Mouse (Mus musculus): Measurements from ENCODE around the gene Map2k1.
A peak's percentile ranks its signal among the peaks of the same experiment; 100 is the strongest.
"Not testable (repeated sequence)": the region's sequence is repeated elsewhere in the genome, so short reads cannot be mapped to it uniquely, and the experiment has no call there.

Map2k1 gene

GRCm38 (mm10) chr9:64253021-64253904, at the start of gene Map2k1:
Map2k1 (minus strand) TSS chr9:64253631.
- DNase-seq (ENCODE audit: low spot score in 2 of 2): peak; percentile 100

DNA sequence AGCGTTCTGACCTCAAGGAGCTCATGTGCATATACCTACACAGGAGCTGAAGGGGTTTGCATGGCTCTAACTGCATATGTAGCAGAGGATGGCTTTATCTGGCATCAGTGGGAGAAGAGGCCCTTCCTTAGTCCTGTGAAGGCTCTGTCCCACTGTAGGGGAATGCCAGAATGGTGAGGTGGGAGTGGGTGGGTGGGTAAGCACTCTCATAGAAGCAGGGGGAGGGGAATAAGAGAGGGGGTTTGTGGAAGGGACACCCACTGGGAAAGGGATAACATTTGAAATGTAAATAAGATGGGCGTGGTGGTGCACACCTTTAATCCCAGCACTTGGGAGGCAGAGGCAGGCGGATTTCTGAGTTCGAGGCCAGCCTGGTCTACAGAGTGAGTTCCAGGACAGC, 49.7 kb upstream of the Map2k1 start:
- not testable (repeated sequence) for DNase-seq (ENCODE audit: low spot score in 2 of 2)

- no peak for DNase-seq (ENCODE audit: low spot score in 2 of 2)
Measured at GRCm38 (mm10) chr9:64282404-64282987, 29.1 kb upstream of the Map2k1 start.

- DNase-seq (ENCODE audit: low spot score in 2 of 2): no peak
Measured at GRCm38 (mm10) chr9:64281781-64282178, 28.3 kb upstream of the Map2k1 start.

DNA sequence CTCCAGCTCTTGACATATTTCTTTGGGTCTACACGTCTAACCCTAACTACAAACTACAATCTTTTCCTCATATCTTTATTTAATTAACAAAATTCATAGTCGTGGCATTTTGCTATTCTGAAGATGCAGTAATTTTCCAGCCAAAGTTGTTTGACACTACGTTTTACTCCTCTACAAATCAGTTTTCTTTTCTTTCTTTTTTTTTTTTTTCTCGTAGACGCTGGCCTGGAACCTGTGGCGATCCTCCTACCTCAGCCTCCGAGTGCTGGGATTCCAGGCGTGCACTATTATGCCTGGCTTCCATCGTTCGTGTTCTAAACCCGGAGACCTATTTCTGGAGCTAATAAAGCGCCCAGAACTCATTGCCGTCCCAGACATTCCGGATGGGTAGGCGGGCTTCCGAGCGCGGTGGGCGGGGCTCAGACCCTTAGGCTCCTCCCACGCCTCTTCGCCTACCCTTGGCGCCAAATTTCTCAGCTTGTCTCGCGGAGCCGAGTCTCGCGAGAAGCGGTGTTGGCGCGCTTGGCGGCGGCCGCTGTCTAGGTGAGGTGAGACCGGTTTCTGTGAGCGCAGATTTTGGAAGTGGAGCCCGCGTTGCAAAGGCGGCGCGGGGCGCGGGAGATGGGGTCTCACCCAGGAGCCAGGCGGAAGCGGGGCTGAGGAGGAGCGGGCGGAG, 27.8 kb upstream of the Map2k1 start, which contains the start of gene Tipin:
TSS of gene Tipin (plus strand) at position 477 of the 676 bp plus-strand sequence.
- DNase-seq (ENCODE audit: low spot score in 2 of 2): peak; percentile 96 to 98

- DNase-seq (ENCODE audit: low spot score in 2 of 2): no peak
Measured at GRCm38 (mm10) chr9:64278665-64279310, 25.4 kb upstream of the Map2k1 start.

DNA sequence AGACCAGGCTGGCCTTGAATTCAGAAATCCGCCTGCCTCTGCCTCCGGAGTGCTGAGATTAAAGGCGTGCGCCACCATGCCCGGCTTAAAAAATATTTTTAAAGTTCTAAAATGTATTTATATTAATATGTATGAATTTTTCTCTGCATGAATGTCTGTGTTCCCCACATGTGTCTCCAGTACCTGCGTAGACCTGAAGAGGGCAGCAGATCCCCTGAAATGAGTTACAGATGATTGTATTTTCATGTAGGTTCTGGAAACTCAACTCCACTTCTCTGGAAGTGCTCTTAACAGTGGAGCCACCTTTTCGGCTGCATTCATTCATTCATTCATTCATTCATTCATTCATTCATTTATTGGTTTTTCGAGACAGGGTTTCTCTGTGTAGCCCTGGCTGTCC, 24.3 kb upstream of the Map2k1 start:
- DNase-seq (ENCODE audit: low spot score in 2 of 2): peak; percentile 75 to 89

GRCm38 (mm10) chr9:64274919-64275318, 21.5 kb upstream of the Map2k1 start:
- no peak for DNase-seq (ENCODE audit: low spot score in 2 of 2)

DNA sequence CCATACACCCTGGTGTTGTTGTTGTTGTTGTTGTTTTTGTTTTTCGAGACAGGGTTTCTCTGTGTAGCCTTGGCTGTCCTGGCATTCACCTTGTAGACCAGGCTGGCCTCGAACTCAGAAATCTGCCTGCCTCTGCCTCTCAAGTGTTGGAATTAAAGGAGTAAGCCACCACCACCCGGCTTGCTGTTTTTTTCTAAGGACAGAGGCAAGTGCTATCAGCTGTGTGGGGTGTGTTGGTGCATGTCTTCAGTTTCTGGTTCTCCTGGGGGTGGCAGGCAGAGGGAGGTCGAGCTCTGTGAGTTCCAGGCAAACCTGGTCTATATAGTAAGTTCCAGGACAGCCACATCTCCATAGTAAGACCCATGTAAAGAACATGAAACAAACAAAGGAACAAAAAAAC, 20.9 kb upstream of the Map2k1 start:
- DNase-seq (ENCODE audit: low spot score in 2 of 2): no peak

- DNase-seq (ENCODE audit: low spot score in 2 of 2): no peak
Measured at GRCm38 (mm10) chr9:64273757-64274156, 20.3 kb upstream of the Map2k1 start.

- DNase-seq (ENCODE audit: low spot score in 2 of 2): peak in 1 of 2 experiments; percentile 43
Measured at GRCm38 (mm10) chr9:64272611-64273010, 19.2 kb upstream of the Map2k1 start.

GRCm38 (mm10) chr9:64271249-64271648, 17.8 kb upstream of the Map2k1 start:
- DNase-seq (ENCODE audit: low spot score in 2 of 2): no peak

GRCm38 (mm10) chr9:64268836-64269235, 15.4 kb upstream of the Map2k1 start:
- DNase-seq (ENCODE audit: low spot score in 2 of 2): not testable (repeated sequence)

DNA sequence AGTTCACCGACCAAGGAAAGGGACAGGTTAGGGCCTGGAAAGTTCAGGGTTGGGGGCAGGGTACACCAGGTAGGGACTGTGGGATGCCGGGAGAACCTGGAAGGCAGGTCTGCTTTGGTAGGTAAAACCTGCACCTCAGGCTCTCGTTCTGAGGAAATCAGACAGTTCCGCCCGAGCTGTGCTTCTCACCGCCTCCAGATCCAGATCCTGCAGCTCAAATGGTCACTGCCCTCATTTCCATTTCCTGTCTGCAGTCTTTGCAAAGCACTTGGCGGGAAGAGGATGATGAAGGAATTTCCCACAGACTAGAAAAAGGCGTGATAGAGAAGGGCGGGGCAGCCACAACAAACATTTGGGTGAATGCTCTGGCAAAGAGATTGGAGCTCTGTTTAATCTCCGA, 14.8 kb upstream of the Map2k1 start:
- DNase-seq (ENCODE audit: low spot score in 2 of 2): no peak

DNA sequence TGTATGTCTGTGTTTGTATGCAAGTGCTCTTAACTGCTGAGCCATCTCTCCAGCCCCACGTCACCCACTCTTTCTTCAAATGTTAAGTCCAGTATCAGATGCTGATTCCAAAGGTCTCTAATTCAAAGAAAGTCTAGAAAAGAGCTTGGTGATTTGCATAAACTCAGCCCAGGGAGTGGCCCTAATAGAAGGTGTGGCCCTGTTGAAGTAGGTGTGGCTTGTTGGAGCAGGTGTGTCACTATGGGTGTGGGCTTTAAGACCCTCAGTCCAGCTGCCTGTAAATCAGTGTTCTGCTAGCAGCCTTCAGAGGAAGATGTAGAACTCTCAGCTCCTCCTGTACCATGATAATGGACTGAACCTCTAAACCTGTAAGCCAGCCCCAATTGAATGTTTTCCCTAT, 13.8 kb upstream of the Map2k1 start:
- DNase-seq (ENCODE audit: low spot score in 2 of 2): no peak

DNA sequence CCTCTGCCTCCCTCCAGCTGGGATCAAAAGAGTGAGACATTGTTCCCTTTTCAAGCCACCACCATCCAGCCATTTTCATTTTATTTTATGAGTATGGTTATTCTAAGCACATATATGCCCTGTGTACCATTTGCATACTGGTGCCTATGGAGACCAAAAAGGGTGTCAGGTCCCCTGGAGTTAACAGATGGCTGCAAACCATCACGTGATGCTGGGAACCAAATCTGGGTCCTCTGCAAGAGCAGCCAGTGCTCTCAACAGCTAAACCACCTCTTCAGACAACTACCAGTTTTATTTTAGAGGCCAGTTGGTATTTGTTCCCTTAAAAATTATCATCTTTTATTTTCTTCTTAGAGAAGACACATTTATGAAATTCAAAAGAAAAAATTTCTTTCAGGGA, 11.4 kb upstream of the Map2k1 start:
- no peak for DNase-seq (ENCODE audit: low spot score in 2 of 2)

- DNase-seq (ENCODE audit: low spot score in 2 of 2): no peak
Measured at GRCm38 (mm10) chr9:64261023-64261422, 7.6 kb upstream of the Map2k1 start.

DNA sequence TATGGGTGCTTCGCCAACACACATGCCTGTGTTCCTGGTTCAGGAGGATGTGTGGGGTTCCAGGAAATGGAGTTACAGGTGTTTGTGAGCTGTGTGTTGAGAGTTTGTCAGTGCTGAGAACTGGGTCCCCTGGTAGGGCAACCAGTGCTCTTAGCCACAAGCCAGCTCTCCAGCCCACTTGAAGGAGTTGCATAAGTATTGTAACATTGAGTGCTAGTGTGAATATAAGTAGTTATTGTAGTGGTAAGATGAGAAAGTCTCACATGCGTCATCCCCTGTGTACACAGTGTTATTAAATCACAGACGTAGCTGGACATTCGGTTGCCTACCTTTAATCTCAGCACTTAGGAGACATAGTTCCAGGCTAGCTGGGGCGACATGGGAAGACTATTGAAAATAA, 6.5 kb upstream of the Map2k1 start:
- DNase-seq (ENCODE audit: low spot score in 2 of 2): no peak

GRCm38 (mm10) chr9:64256204-64256603, 2.8 kb upstream of the Map2k1 start:
- no peak for DNase-seq (ENCODE audit: low spot score in 2 of 2)

DNA sequence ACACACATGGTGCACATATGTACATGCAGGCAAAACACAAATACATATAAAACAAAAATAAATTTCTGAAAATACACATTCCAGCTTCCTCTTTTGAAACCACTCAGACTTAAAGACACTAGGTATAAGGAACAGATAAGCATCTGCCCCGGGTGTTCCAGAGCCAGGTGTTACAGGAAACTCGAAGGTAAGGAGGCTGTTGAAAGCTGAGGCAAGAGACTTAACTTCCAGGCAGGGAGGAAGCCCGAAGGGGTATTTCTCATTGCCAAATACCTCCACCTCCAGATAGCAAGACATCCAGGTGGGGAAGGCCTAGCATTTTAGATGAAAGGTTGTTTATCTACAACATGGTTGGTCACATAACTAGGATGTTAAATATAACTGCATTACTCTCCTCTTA, 2.0 kb upstream of the Map2k1 start:
- DNase-seq (ENCODE audit: low spot score in 2 of 2): no peak

DNA sequence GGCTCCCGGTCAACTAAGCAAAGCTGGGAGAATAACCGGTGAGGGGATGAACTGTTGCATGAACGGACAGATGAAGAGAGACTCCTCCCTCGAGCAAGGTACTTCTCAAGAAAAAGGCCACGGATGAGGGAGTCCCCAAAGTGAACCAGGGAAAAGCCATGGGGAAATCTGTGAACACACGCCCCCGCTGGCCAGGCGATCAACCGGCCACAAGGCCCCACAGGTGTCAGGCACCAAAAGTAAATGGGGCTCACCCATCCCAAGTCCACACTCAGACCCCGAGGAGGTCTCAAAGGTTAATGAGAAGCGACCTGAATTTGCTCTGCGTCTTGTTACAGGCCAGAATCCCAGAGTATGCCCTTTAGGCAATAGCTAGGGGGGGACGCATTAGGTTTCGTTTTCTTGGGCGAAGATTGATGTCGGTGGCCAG, 825 bp downstream of the Map2k1 start:
- DNase-seq (ENCODE audit: low spot score in 2 of 2): peak in 1 of 2 experiments; percentile 70

- no peak for DNase-seq (ENCODE audit: low spot score in 2 of 2)
Measured at GRCm38 (mm10) chr9:64250111-64250730, 3.2 kb downstream of the Map2k1 start.

Measured in spleen, postnatal 4 days (tissue).